Mouse (Mus musculus): ENCODE results near the gene Fndc7.
"Not testable (repeated sequence)": the region's sequence is repeated elsewhere in the genome, so short reads cannot be mapped to it uniquely, and the experiment has no call there.

Gene Fndc7

DNA sequence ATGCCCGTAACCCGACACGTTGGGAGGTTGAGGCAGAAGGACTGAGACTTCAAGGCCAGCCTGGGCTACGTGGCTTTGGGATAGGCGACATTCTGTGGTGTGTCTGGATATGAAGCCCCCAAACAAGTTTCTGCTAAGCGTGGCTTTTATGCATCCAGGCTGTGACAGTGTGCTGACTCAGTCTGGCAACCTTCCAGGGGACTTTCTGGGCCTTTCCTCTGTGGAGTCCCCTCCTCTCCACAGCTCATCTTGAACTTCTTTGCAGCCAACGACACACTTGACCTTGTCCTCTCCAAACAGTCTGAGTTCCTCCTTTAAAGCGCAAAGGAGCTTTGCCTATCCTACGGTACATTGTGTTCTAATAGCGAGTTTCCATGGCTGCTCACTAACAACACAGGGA lies 33.9 kb downstream of the Fndc7 start:
- no peak for DNase-seq (ENCODE audit: low spot score in 2 of 2)

GRCm38 (mm10) chr3:108855371-108855770 lies 34.4 kb downstream of the Fndc7 start:
- DNase-seq (ENCODE audit: low spot score in 2 of 2), result peak; percentile 86 to 88

GRCm38 (mm10) chr3:108853266-108853665 lies 36.5 kb downstream of the Fndc7 start:
- no peak for DNase-seq (ENCODE audit: low spot score in 2 of 2)

- DNase-seq (ENCODE audit: low spot score in 2 of 2), result no peak
Observed at GRCm38 (mm10) chr3:108851996-108852697, 37.7 kb downstream of the Fndc7 start.

DNA sequence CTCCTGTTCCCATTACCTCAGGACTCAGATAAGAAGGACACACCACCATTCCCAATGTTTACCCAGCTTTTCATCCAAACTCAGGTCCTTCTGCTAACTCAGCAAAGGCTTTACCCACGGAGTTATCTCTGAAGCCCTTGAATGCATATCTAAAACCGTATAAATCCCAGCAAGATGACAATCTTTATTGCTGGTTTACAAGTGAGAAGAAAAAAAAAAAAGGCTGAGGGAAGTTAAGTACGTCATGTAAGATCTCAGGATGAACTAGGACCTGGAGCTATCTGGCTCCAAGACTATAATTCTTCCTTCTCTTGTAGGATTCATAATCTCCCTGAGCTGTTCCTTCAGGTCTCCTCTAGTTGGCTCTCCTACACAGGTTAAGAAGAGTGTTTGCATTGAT lies 38.3 kb downstream of the Fndc7 start:
- no peak for DNase-seq (ENCODE audit: low spot score in 2 of 2)

DNA sequence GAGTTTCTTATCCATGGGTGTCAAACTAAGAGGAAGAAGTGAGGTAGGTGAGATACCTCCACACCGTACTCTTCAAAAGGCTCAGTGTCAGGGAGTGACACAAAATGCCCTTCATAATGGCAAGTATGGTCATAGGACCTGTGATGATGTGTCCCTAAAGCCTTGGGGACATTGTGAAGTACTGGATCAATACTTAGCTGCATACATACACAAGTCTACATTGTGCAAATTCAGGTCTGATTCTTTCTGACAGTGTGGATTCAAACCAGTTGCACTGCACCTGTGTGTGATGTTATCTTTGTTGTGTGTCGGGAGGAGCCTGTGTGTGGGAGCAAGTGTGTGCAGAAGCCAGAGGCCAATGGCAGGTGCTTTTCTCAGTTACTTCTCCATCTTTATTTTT lies 38.7 kb downstream of the Fndc7 start:
- no peak for DNase-seq (ENCODE audit: low spot score in 2 of 2)

DNA sequence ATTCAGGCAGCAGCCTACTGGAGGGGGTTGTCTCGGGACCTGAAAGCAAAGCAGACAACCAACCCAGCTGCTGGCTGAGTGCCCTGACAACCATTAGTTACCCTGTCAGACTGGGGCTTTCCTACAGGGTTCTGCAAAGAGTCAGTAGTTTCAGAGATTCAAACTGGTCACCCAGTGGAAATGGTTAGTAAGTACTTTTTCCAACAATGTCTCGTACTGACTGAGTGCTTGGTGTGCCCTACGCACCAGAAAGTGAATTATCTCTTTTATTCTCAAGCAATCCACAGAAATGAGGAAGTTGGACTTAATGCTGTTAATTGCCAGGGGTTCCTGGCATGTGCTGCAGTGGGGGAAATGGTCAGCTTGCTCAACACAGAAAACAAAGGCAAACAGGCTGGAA lies 39.3 kb downstream of the Fndc7 start:
- no peak for DNase-seq (ENCODE audit: low spot score in 2 of 2)

- DNase-seq (ENCODE audit: low spot score in 2 of 2), result no peak
Observed at GRCm38 (mm10) chr3:108846616-108847015, 43.2 kb downstream of the Fndc7 start.

DNA sequence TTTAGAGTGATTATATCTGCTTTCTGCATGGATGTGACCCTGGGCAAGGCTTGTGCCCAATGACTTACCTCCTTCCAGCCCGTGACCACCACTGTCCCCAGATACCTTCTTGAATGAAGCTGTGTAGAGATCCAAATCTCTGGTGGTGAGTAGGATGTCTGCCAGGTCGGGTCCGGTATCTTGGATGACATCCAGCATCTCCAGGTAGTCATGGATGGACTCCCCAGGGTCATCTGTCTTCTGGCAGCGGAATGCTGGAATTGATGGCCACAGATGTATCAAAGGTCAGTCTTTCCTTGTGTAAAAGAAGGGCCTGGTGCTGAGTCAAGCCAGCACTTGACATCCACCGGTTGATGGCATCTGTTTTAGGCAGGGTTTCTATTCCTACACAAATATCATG lies 45.3 kb downstream of the Fndc7 start:
- DNase-seq (ENCODE audit: low spot score in 2 of 2), result no peak

DNA sequence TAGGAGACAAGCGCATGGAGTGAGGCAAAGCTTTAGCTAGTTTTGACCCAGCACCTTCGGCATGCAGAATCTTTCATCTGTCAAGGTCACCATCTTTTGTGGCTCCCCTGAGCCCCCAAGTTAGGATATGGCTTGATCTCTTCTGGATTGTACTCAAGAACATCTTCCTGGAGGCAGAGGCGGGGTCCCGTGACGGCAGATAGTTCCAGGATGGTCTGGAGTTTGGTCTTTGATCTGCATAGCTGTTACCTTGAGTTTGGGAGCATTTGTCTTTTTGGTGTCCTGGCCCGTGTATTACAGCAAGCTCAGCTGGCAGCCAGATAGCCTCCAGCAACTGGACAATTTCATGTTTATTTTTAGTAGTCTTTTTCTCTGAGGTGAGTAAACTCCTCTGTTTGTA lies 45.8 kb downstream of the Fndc7 start:
- no peak for DNase-seq (ENCODE audit: low spot score in 2 of 2)

DNA sequence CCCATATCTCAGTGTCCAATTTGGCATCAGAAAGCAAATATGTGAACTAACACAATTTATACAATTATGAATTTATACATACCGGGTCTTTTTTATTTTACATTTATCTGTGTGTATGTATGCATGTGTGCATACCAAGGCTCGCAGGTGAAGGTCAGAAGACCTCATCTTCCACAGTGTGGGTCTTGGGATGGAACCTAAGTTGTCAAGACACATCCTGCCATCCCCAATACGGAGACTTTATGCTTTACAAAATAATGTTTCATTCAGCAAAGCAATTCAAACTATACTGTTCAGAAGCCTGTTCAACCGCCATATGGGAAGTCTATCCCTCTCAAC lies 49.1 kb downstream of the Fndc7 start:
- DNase-seq (ENCODE audit: low spot score in 2 of 2), result no peak

DNA sequence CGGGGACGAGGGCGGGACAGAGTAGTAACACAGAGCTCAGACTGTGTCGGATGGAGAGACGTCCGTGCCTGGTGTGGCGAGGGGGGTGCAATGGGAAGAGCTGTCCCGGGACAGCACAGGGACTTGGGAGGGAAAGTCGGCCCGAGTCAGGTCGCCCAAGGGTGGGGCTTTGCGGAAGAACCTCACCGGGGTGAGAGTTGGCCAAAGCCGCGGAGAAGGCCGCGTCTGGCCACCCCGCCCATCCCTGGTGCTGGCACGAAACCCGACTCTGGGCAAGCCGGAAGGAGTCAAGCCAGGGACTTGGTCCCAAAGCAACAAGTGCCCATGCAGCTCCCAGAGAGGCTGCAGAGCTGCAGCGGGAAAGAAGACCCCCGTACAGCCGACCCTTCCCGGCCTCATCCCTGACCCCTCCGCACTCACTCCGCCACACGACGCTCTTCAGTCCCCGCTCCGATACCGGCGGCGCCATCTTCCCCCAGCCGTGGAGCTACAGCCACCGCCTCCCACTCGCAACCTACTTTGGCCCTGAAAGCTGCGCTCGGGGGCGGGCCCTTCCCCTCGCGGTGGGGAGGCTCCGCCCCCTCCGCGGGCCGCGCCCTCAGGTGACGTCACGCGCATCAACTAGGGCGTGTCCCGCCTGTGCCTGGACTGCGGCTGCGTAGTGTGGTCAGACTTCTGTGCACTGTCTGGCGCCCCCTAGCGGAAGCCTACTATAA lies 49.6 kb downstream of the Fndc7 start, which contains the start of gene Stxbp3:
Gene Stxbp3, minus strand, starts transcription at position 527 of the 716 bp plus-strand sequence.
- peak; percentile 99 for DNase-seq (ENCODE audit: low spot score in 2 of 2)

DNA sequence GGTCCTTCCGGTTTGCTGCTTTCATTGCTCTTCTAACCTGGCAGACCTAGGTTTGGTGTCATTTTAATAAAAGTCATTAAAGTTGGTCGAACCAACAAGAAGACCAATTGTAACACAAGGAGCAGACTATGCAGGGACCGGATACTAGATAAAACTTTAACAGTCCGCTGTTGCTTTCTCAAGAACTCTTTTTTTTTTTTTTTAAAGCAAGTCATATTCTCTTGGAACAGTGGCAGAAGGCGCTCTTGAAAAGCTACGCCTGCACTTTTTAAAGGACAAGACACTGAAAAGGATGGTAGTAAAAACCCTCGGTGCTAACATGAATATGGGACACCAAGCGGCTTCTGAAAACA lies 50.2 kb downstream of the Fndc7 start:
- DNase-seq (ENCODE audit: low spot score in 2 of 2), result no peak

DNA sequence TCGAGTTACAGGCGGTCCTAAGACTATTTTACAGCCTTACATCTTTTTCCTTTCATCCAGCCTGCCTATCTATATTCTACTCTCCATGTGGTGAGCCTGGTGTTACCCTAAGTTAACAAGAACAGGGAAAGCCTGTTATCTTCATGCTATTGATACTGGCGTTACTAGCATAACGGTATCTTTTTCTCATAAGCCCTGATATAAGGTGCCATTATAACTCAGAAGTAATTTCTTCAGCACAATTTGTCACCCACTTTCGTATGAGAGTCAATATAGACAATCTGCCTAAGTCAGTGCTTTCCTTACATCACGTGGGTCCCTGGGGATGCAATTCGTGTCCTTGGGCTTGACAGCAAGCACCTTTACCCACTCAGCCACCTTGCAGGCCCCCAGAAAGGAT lies 50.8 kb downstream of the Fndc7 start:
- no peak for DNase-seq (ENCODE audit: low spot score in 2 of 2)

DNA sequence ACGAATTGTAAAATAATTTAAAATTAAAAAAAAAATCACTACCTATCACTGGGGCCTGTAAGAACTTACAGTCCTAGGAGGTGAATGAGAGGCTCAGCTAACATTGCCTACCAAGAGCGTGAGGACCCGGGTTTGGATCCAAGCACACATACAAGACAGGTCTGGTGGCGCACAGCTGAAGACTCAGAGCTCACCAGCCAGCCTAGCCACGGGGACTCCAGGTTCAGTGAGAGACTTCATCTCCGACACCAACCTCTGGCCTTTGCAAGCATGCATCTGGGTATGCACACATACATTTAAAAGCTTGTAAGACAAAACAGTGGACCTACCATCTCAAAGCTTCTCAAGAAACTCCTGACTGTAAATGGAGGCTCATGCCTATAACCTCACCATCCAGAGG lies 52.9 kb downstream of the Fndc7 start:
- no peak for DNase-seq (ENCODE audit: low spot score in 2 of 2)

GRCm38 (mm10) chr3:108833717-108834116 lies 56.1 kb downstream of the Fndc7 start:
- DNase-seq (ENCODE audit: low spot score in 2 of 2), result not testable (repeated sequence)

DNA sequence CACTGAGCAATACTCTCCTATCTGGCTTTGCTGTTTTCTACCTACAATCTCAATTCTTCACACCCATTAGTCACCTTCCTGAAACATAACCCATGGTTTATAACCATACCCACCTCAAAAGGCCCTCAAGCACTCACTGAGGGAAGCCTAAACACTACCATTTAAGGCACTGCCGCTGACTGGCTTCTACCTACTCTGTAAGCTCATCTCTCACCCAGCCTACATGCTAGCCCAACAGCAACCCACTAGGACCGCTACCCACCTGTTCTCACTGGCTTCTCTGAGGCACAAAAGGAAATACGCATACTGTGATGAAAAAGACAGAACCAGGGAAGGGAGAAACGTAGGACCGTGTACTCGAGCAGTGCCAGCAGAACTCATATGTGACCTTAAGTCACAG lies 58.1 kb downstream of the Fndc7 start:
- DNase-seq (ENCODE audit: low spot score in 2 of 2), result no peak

DNA sequence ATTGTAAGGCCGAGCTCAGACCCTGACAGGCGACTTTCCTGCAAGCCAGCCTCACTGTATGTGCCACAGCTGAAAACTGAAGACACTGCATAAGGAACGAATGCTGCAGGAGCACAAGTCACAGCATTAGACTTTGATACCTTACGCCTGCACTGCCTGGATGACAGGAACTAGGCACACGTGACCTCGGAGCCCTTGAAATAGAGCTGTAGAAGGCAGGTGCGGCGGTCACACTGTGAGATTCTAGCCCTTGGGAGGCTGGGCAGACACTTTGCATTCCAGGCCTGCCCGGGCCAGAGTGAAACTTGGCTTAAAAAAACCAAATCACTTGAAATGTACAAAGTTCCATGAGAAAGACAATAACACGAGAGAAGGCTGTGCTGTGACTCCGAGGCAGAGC lies 59.3 kb downstream of the Fndc7 start:
- DNase-seq (ENCODE audit: low spot score in 2 of 2), result no peak

- no peak for DNase-seq (ENCODE audit: low spot score in 2 of 2)
Observed at GRCm38 (mm10) chr3:108815631-108816030, 74.2 kb downstream of the Fndc7 start.

GRCm38 (mm10) chr3:108810747-108811263 lies 79.0 kb downstream of the Fndc7 start:
- DNase-seq (ENCODE audit: low spot score in 2 of 2), result no peak

DNA sequence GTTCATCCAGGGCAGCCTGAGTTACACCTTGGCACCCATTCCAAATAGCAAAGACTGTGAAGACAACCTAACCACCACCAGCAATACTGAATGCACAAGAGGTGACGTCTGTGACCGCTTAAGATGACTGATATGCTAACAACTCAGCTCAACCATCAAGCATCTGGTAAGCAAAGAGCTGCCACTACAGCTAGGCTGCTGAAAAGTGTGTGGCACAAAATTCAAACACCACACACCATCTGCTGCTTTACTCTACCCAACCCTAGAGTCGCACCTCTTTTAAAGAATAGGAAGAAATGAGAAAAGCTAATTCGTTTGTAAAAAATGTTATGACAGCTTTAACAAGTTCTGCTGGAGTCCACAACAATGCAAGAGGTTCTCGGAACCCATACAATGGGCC lies 84.2 kb downstream of the Fndc7 start:
- DNase-seq (ENCODE audit: low spot score in 2 of 2), result peak; percentile 17 to 21

Measured in right cerebral cortex, adult 2 months (tissue).